Mouse (Mus musculus) embryo, embryonic 9.5 days (tissue): Measurements from ENCODE around the gene Pbrm1.

Experiments
- DNase-seq: peaks from one replicate; pipeline ENCODE4 v3.0.0-alpha.2; 2017; ENCODE audit errors: extremely low spot score

Pbrm1 gene

DNA sequence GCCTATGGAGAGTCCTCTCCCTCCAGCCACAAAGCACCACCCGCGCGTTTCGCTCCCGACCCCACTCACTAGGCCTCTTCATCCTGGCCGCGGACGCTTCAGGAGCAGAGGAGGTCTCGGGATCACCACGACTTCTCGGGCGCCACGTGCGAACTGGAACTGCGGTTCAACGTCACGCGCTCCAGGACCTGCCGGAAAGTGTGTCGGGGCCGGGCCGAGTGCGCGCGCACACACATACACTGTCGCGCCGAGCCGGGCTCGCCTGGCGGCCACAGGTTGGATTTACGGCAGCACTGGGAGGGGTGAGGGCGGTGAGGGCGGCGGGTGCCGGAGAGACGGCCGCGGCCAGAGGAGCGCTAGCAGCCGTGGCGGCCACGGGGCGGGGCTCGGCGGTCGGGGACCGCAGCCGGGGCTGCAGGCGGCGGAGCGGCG, at the start of gene Pbrm1, which contains the start of gene Gnl3:
Pbrm1 (plus strand) TSS at position 279 of the 432 bp plus-strand sequence.
Gnl3 (minus strand) TSS at position 293 of the 432 bp plus-strand sequence.
- peak; percentile 97 for DNase-seq

DNA sequence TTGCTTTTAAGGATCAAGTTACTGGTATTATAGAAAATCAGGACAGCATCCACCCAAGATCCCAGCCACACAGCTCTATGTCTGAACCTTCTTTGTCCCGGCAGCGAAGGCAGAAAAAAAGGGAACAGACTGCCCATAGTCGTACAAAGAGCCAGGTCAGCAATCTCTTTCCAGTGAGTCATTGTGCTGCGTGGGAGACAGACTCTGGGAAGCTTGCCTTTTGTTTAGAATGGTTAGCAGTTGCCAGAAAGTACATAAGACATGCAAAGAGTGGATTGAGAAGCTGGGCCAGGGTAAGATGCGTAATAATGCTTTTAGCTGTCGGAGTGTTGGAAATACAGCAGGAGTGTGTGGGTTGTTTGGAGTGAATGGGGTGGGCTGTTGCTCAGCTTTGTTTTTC, 44.7 kb upstream of the Pbrm1 start:
- DNase-seq: no peak

DNA sequence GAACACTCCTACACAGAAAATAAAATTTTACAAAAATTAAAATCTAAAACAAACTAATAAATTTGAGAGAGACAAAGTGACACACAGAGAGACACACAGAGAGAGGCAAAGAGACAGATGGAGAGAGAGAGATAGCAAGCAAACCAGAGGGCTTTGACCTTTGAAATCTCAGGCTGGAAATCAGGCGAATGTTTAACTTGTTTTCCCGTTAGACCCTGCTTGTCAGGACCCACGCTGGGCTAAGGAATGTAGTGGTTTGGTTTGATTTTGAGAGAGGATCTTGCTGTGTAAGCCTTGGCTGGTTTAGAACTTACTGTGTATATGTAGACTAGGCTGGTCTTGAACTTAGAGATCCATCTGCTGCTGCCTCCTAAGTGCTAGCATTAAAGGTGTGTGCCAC, 42.7 kb upstream of the Pbrm1 start:
- no peak for DNase-seq

DNA sequence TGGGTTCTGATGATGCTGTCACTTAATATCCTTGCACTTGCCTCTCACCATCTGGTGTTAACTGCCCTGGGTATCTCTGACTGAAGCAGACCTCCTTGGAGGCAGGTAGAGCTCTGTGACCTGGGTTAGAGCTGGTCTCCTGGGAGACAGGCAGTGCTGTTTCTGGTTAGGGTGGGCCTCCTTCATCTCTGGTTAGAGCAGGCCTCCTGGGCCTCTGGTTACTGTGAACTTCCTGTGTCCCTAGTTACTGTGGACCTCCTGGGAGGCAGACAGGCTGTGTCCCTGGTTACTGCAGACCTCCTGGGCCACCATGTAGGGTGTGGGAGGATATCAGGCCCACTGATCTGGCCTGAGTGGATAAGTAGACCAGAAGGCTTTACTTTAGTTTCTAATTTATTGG, 22.5 kb upstream of the Pbrm1 start:
- no peak for DNase-seq

DNA sequence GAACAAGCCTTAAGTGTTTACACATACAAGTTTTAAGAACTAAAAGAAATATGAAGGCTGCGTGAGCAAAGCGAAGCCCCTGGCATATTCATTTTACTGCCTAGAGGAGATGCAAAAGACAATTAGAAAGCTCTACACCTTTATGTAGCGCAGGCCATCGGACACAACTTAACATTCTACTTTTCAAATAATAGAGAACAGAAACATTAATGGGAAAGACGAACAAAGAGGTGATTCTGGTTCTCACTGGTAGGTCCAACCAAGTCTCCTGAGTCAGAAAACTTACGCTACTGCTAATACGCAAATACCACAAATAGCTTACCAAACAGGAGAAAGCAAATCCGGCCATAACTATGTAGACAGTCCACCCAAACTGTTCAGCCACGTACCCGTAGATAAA, 18.6 kb upstream of the Pbrm1 start:
- no peak for DNase-seq

DNA sequence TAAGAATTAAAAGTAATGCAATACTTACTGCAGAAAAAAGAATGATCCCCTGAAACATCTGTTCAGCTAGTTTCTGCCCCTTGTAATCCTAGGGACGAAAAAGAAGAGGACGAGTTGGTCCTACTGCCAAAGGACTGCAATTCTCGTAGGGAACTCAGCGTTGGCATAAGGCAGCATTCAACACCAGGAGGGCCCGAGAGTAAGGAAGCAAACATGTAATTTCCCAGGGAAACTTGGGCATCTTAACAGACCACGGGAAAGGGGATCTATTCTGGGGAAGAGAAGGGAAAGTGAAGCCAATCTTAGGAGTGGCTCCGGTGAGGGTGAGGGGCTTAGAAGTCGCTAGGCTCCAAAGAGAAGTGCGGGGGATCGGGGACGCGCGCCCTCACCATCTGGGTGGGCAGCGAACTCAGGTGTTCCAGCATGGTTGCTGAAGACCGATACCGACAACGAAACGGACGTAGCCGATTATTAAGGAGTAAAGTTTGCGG, 18.1 kb upstream of the Pbrm1 start:
- no peak for DNase-seq

DNA sequence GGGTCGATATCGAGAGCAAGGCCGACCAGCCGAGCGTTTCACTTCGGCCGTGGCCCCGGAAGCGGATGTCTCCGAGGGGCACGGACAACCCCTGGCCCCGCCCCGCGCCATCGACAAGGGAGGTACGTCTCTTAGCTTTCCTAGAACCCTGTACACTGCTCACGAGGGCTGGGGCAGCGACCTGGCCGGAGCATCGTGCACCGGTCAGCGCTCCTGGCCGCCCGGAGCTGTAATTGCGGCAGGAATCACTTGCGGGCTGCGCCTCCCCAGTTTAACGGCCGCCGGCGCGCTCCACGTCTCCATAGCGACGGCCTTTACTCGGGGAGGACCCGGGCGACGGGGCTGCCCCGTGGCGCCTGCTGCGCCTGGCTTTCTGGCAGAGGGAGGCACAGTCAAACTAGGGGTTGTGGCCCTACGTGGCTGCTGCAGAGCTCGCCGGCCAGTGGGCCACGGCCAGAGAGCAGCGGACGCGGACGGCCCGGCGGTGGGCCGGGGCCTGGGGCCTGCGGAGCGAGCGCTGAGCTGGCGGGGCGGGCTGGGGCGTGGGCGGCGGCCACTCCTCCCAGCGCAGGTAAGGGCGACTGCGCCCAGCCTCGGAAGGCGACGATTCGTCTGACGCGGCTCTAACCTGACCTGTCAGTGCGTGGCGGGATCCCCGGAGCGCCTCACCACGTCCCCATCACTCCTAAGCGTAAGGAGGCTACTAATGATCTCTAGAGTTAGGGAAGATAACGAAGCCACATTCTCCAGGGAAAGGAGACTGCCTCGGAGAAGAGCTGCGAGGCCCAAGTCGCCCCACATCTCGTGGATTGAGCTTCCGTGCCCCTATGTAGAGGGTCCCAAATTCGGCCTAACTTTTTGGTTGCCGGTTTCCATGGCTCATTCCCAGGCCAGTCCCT, 17.4 kb upstream of the Pbrm1 start, which contains the start of the genes Glt8d1 and Spcs1:
Glt8d1 (plus strand) TSS at position 94 of the 899 bp plus-strand sequence.
Spcs1 (minus strand) TSS at position 366 of the 899 bp plus-strand sequence.
- peak; percentile 90 for DNase-seq

DNA sequence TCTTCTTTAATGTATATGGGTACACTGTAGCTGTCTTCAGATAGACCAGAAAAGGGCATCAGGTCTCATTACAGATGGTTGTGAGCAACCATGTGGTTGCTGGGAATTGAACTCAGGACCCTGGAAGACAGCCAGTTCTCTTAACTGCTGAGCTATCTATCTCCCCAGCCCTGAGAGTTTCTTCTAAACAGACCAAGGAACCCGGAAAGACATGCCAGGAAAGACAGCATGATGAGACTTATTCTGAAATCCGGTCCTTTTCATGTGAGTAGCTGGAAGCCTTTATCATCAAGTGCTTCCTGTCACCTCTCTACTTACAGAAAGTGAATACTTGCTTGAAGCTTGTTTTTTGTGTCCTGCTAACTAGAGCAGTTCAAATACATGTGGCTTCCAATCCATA, 14.4 kb upstream of the Pbrm1 start:
- no peak for DNase-seq

DNA sequence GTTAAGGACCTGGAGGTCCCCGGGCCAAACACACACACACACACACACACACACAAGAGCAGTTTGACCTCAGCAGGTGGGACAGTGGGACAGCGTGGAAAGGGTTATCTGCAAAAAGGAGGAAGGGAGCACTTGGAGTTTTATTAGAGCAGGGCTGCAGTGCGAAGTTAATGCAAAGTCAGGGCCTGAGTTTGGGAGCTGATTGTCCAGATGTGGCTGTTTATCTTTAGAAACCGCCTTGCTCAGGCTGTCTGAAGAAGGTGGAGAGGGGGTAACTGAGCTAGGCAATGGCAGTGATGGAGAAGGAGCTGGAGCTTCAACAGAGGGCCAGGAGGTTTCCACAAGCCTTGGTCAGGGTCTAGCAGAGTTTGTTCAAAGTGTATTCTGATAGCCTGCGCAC, 12.2 kb upstream of the Pbrm1 start:
- DNase-seq: no peak

DNA sequence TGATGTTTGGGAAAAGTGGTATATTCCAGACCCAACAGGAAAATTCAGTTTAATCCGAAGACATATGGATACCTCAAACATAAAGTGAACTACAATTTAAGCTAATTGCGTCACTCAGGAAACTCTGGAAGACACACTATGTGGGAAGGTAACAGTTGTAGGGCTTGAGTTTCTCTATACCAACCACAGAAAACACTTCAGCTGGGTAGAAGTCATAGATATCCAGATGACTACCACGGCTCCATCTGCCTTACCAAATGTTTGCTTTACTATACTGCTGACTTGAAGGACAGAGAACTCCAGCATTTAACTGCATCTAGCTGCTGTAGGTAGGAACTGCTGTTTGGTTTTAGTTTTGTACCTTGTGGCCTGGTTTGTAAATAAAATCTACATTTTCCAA, 7.3 kb upstream of the Pbrm1 start:
- DNase-seq: peak; percentile 12

DNA sequence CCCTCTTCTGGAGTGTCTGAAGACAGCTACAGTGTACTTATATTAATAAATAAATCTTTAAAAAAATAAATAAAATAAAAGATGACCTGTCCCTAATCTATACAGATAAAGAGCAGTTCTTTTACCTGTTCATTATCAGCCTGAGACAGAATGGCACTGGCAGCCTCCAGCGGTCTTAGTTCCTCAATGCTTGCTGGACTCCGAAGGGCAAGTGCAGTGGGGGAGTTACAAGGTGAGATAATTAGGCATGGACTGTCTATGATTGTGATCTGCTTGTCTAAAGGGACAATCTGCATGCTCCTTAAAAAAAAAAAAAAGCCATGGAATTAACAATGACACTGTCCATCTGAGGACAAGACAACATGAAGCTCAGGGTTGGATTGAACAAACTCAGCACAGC, 5.0 kb upstream of the Pbrm1 start:
- DNase-seq: no peak

DNA sequence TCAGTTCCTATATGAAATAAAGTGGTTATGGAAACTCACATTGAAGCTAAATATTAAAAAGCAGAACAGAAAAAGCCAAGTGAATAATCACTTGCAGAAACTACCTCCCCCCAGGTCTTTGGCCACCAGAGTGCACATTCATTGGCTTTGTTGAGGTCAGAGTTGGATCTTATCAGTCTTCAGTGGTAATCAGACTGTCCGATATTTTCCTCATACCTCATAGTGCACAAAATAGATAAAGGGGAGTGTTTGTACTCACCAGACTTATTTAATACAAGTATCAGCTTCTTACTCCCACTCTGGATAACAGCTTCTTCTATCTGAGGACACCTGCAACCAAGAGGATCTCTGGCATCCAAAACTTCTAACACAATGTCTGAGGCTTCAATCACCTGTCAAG, 2.9 kb upstream of the Pbrm1 start:
- no peak for DNase-seq

DNA sequence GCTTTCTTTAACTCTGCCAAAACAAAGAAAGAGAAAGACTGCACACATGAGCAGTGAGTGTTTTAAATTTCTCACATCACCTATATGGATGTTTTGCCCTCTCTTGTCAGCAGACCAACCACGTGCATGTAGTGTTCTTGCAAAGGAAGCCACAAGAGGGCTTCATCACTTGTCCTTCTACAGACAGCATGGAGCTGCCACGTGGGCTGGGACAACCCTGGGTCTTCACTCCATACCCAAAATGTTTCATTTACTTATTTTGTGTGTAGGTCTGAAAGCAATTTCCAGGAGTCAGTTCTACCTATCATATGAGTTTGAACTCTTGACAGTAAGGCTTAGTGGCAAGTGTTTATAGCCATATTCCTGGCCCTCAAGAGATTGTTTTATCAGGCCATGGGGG, 1.1 kb upstream of the Pbrm1 start:
- DNase-seq: peak; percentile 46

DNA sequence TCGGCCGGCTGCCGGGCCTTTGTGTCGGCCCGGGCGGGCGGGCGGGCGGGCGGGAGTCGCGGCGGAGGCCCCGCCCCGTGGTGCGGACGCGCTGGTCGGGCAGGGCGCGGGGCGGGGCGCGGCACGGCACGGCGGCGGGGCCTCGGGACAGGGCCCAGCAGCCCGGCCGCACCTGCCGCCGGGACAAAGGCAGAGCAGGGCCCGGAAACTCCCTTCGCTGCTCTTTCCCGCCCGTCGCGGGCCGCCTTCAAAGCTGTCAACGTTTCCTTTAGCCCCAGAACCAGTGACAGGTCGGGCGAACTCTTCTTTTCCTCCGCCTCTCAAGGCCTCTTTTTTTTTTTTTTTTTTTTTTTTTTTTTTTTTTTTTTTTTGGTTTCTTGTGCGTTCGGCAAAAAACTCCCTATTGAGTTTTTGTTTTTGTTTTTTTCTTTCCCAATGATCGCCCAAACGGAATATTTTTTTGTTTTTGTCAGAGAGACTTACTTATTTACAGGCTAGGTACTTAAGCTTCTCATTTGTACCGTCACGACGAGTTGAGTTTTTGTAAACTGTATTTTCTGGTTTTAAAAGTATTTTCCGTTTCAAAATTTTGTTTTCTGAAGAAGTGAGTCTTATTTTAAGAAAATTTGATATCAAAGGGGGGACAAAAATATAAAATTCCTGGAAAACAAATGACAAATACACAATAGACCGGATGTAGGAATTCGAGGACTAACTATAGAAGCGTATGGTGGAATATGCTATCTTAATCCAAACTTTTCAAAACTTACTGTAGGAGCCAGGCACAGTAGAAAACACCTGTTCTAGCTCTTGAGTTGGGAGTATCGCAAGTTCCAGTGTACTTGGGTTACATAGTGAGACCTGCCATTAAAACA, 630 bp downstream of the Pbrm1 start:
- DNase-seq: no peak

DNA sequence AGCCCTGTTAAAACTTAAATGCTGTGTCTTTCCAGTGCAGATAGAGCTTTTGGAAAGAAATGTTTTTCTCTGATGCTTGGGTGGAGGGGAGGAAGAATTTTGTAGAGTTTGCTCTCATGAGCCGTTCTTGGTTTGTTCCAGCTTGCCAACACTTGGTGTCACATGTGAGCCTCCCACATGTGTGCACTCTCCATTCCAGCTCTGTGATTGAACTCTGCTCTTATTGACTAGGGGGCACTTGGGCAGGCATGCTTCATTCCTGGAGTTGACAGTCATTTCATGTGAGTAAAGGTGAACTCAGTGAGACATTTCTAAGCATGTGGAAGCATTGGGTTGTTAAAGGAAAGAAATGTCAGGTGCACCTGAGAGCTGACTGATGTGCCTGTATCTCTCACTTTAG, 3.6 kb downstream of the Pbrm1 start:
- DNase-seq: no peak

DNA sequence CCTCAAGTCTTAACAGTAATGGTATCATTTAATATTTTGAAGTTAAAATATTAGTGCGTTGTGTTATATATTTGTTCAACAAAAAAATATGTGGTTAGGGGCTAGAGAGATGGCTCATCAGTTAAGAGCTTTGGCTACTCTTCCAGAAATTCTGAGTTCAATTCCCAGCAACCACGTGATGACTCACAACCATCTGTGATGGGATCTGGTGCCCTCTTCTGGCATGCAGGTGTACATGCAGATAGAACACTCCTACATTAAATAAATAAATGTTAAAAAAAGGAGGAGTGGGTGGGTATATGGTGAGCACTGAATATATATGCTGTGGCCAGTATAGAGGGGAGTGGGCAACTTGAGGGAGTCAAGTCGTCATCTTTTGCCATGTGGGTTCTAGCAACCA, 6.8 kb downstream of the Pbrm1 start:
- DNase-seq: no peak

DNA sequence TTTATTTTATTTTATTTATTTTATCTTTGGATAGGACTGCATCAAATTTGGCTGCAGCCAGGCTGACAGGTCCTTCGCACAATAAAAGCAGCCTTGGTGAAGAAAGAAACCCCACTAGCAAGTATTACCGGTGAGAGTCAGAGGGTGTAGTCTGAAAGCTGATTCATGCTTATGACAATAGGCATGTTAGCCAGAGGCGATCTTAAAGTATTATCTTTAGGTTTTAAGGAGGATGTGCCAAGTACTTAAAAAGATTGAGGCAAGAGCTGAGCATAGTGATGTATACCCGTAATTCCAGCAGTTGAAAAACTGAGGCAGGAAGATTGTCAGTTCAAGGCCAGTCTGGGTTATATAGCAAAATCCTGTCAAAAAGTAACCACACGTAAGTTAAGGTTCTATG, 26.4 kb downstream of the Pbrm1 start:
- DNase-seq: no peak

DNA sequence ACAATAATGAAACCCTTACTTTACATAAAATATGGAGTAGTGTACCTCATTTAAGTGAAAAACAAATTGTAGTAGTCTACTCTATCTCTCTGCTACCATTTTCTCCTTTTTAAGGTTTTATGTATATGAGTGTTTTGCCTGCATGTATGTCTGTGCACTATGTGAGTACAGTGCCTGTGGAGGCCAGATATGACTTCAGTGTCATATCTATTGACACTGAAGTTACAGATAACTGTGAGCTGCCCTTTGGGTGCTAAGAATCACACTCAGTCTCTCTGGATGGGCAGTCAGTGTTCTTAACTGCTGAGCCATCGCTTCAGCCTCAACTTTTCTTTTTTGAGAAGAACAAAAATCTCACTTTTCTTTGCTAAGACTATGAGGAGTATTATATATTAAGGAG, 26.9 kb downstream of the Pbrm1 start:
- no peak for DNase-seq

DNA sequence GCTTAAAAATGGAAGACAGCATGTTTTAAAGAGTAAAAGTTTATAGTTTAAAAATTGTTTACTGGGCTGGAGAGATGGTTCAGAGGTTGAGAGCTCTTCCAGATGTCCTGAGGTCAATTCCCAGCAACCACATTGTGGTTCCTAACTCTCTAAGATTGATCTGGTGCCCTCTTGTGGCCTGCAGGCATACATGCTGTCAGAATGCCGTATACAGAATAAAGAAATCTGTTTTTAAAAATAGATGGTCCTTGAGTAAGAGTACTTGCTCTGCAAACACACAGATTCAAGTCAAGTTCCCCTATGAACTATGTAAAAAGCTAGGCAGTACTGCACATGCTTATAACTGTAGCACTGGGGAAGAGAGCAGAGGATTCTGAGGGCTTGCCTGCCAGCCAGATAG, 43.3 kb downstream of the Pbrm1 start:
- no peak for DNase-seq

DNA sequence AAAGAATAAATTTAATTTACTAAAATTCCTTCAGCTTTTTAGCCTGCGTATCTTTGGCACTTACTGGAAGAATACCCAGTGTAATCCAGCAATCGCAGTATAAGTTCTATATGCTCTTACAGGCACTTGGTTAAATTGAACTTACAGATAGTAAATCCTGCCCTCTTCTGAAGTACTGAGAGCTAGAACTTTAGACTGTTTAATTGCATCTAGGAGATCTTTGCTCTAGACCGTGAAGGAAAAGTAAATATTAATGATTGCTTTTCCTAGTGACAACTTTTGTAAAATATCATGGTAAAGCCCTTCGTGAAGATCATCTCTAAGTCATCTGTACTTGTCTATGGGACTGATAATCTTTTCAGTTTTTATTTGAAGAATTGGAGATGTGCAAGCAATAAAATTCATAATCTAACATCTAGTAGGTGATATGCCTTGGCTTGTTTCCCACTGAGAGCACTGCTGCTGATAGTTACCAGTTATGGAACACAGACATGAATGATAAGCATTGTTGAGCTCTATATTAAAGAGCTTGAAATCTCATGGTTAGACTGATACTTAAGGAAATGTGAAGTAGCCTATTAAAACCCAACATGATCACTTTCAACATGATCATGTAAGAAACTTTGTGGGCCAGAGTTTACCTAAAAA, 50.3 kb downstream of the Pbrm1 start:
- no peak for DNase-seq

DNA sequence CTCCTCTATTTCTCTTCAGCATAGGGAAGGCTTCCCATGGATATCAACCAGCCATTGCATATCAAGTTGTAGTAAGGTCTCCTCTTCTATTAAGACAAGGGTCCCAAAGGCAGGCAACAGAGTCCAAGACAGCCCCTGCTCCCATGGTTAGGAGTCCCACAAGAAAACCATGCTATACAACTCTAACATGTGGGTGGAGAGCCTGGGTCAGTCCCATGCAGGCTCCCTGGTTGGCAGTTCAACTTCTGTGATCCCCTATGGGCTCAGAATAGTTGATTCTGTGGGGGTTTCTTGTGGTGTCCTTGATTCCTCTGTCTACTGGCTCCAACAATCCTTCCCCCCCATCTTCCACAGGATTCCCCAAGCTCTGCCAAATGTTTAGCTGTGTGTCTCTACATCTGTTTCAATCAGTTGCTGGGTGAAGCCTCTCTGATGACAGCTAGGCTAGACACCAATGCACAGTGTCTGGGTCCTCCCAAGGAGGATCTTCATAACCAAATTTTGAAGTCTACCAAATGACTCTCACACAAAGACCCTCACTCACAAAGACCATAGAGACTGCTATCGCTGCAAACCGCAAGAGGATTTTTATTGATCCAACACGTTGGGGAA, 59.8 kb downstream of the Pbrm1 start:
- DNase-seq: no peak
